Mouse (Mus musculus): ENCODE data around the gene Tchp. TPM values are rescaled to one million over a fixed set of nuclear protein-coding genes. Genes with fewer than 3 reads are reported as not detected.

The Tchp gene
- polyA plus RNA-seq (2016; fragmentation: Nextera tagmentation; extraction: Ambion mirVana): 18.8 and 21.7 TPM in 2 replicates

DNA sequence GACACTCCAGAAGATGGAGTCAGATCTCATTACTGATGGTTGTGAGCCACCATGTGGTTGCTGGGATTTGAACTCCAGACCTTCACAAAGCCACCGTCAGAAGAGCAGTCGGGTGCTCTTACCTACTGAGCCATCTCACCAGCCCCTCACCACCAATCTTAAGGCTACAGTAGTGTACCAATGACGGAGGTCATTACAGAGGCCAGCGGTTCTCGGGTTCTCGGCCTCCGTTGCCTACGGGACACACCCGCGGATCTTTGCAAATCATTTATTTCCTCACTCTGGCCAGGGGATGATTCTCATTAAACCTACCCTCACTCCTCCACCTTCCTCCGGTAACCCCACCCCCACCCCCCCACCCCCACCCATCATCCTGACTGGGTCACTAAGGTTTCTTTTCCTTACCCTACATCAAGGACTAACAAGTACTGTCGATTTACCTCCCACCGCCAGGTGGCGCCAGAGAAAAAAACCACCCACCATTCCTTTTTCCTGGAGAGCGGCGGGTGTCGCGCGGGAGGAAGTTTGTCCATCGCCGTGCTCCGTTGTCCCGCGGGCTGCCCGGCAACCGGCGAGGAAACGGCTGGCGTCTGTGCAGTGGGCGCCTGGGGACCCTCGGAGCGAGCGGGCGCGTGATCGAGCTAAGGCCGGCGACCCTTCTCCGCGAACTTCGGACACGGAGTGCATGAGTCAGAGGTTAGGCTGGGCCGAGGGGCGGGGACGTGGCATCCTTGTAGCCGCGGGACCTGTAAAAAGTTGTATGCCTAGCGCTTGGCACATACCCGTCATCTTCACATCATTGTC lies at the start of gene Tchp:
Tchp (plus strand) TSS at position 496 of the 804 bp plus-strand sequence.
- WGBS: 3% methylated on average over 49 of the region's 49 CpGs

DNA sequence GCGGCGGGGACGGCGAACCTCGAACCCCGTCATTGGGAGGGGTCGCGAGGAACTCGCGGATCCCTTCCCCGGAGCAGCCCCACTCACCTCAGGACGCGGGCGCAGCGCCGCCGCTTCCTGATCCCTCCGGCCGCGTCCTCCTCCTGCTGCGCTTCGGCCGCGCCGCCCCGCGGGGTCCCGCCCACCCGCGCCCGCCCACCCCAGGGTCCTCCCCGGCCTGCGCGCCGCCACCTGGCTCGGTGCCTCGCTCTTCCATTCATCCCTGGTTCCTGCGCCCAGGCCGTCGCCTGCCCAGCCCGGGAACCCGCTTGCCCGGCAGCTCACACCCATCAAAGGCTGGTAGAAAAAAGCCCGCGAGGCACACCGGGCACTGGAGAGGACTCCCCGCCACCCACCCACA lies 49.3 kb upstream of the Tchp start, which contains the start of gene Trpv4:
Trpv4 (minus strand) TSS at position 167 of the 400 bp plus-strand sequence.
- H3K4me1 ChIP-seq: peaks cover 4% of the 10 kb centered on the region; the same call in 1 of the 2 replicates
- peak within 1 kb of the TSS; percentile 88 for H3K4me2 ChIP-seq (replicated peaks)
- peaks cover 51% of the 10 kb centered on the region for H3K27me3 ChIP-seq
- WGBS: under 1% methylated on average over 35 of the region's 47 CpGs
- no peak for ATAC-seq (ENCODE audit: insufficient number of reproducible peaks, insufficient read depth, low FRiP score, low TSS enrichment)
- no peaks in the 10 kb centered on the region for H3K36me3 ChIP-seq
- peak within 1 kb of the TSS; percentile 50 for H3K4me3 ChIP-seq
- H3K9me3 ChIP-seq: no peaks in the 10 kb centered on the region
- no peak within 1 kb of the TSS for H3K27ac ChIP-seq
- peak within 1 kb of the TSS; percentile 58 for H3K9ac ChIP-seq

More for the DNA sequence above, at the start of gene Tchp:
- Histone ChIP-seq H3K36me3 (peaks cover 27% of the 10 kb centered on the region), H3K27me3 (no peaks in the 10 kb centered on the region), H3K27ac (no peak within 1 kb of the TSS), H3K4me3 (peak within 1 kb of the TSS; percentile 87), H3K4me1 (peaks cover 9% of the 10 kb centered on the region), H3K9me3 (no peaks in the 10 kb centered on the region), H3K4me2 (replicated peaks) (peak within 1 kb of the TSS; percentile 88), H3K9ac (peak within 1 kb of the TSS; percentile 80)
- peak; percentile 77 for ATAC-seq (ENCODE audit: insufficient number of reproducible peaks, insufficient read depth, low FRiP score, low TSS enrichment)

- Histone ChIP-seq H3K27me3 (peaks cover 41% of the 10 kb centered on the region), H3K9me3 (no peaks in the 10 kb centered on the region), H3K4me1 (peaks cover 16% of the 10 kb centered on the region), H3K27ac (no peak overlapping the region), H3K9ac (no peak overlapping the region), H3K36me3 (no peaks in the 10 kb centered on the region), H3K4me2 (replicated peaks) (no peak overlapping the region), H3K4me3 (no peak overlapping the region)
- 65% methylated on average over 6 of the region's 6 CpGs for WGBS
- no peak for ATAC-seq (ENCODE audit: insufficient number of reproducible peaks, insufficient read depth, low FRiP score, low TSS enrichment)
Measured at GRCm38 (mm10) chr5:114661029-114661428, 46.5 kb upstream of the Tchp start.

DNA sequence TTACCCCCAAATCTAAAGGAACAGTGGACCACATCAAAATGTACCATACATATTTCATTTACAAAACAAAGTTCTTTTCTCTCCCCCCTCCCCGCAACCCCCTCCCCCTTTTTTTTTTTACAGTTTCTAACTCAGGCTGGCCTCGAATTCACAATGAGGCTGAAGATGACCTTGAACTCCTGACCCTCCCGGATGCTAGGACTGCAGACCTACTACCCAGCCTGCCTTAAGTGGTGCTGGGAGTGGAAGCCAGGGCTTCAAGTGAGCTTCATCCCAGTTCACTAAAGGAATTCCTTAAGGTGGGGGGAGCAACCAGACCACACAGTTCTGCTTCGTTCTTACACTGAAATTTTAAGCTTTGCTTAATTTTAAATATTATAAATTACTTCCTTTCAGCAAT lies 43.4 kb upstream of the Tchp start:
- H3K4me2 ChIP-seq (replicated peaks): no peak overlapping the region
- H3K27ac ChIP-seq: no peak overlapping the region
- H3K36me3 ChIP-seq: no peaks in the 10 kb centered on the region
- H3K9ac ChIP-seq: no peak overlapping the region
- no peaks in the 10 kb centered on the region for H3K9me3 ChIP-seq
- H3K4me3 ChIP-seq: no peak overlapping the region
- ATAC-seq (ENCODE audit: insufficient number of reproducible peaks, insufficient read depth, low FRiP score, low TSS enrichment): no peak
- H3K4me1 ChIP-seq: peaks cover 15% of the 10 kb centered on the region
- H3K27me3 ChIP-seq: peaks cover 9% of the 10 kb centered on the region
- WGBS: 72% methylated on average over 4 of the region's 4 CpGs

DNA sequence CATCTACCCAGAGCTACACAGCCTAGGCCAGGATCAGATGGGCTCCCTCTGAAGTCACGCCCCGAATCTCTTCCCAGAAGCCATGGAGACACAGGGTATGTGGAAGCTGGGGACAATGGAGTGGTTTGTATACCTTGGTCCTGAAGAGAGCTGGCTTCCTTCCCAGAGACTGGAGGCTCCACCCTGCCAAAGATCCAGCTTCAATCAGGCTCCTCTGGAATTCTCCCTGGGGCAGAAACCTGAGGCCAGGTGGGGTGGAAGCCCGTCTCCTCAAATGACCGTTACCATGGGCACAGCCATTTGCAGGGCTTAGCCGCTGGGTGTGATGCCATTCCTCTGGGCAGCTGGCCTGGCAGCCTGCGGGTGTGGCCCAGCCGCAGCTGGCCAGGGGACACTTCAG lies 42.8 kb upstream of the Tchp start:
- no peak overlapping the region for H3K9ac ChIP-seq

DNA sequence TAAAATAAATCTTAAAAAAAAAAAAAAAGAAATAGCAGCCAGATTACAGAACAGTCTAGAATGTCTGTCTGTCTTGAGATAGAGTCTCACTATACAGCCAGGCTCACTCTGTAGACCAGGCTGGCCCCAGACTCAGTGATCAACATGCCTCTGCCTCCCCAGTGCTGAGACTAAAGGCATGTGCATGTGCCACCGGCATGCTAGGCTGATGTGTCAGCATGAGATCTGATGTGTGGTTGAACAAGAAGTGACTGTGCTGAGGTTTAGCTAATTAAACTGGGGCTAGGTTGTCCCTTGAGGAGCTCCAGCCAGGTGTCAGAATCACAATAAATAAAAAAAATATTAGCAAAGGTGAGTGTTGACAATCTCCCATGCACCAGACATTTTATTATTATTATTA lies 40.9 kb upstream of the Tchp start:
- H3K9ac ChIP-seq: no peak overlapping the region
- no peaks in the 10 kb centered on the region; the same call in 1 of the 2 replicates for H3K36me3 ChIP-seq
- H3K4me1 ChIP-seq: peaks cover 15% of the 10 kb centered on the region
- H3K27ac ChIP-seq: no peak overlapping the region
- WGBS: 58% methylated on average over 1 of the region's 1 CpGs
- ATAC-seq (ENCODE audit: insufficient number of reproducible peaks, insufficient read depth, low FRiP score, low TSS enrichment): no peak
- H3K4me2 ChIP-seq (replicated peaks): no peak overlapping the region
- no peaks in the 10 kb centered on the region for H3K9me3 ChIP-seq
- H3K27me3 ChIP-seq: no peaks in the 10 kb centered on the region
- H3K4me3 ChIP-seq: no peak overlapping the region

More for the DNA sequence above, 42.8 kb upstream of the Tchp start:
- Histone ChIP-seq H3K4me3 (no peak overlapping the region), H3K4me1 (peaks cover 15% of the 10 kb centered on the region), H3K9me3 (no peaks in the 10 kb centered on the region), H3K27me3 (peaks cover 5% of the 10 kb centered on the region; the same call in 1 of the 2 replicates), H3K36me3 (no peaks in the 10 kb centered on the region), H3K4me2 (replicated peaks) (no peak overlapping the region), H3K27ac (peak overlapping the region; percentile 12; the same call in 1 of the 2 replicates)
- 44% methylated on average over 7 of the region's 7 CpGs for WGBS
- ATAC-seq (ENCODE audit: insufficient number of reproducible peaks, insufficient read depth, low FRiP score, low TSS enrichment): peak; percentile 61

DNA sequence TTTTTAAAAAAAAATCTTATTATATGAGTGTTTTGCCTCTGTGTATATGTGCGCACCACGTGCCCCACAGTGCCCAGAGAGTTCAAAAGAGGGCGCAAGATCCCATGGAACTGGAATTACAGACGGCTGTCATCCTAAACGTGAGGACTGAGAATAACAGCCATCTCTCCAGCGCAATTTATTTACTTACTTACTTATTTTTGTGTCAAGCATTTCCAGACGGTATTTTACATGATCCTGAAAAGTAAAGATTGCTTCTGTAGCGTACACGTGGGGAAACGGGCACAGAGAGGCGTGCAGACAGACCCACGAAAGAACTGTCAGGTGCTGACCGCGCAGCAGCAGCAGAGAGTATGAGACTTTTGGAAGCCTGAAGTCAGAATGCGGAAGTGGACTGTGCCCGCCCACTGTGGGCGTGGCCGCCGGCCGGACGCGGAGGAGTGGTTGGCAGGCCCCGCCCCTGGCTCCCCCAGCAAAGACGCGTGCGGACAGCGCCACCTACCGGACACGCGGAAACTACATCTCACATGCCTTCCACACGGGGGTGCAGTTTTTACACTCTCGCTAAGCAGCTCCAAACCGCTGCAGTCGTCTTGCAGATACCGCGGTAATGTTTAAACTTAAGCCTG lies 40.2 kb upstream of the Tchp start:
- 3% methylated on average over 36 of the region's 36 CpGs for WGBS
- Histone ChIP-seq H3K9ac (no peak overlapping the region), H3K27ac (0 out of 2 replicates have a peak overlapping the region, but pooled peaks have one; percentile 17), H3K4me3 (peak overlapping the region; percentile 29), H3K27me3 (no peaks in the 10 kb centered on the region), H3K9me3 (no peaks in the 10 kb centered on the region), H3K4me2 (replicated peaks) (peak overlapping the region; percentile 48), H3K36me3 (no peaks in the 10 kb centered on the region; the same call in 1 of the 2 replicates), H3K4me1 (peaks cover 15% of the 10 kb centered on the region)
- ATAC-seq (ENCODE audit: insufficient number of reproducible peaks, insufficient read depth, low FRiP score, low TSS enrichment): peak; percentile 62; the same call in 1 of the 2 replicates

DNA sequence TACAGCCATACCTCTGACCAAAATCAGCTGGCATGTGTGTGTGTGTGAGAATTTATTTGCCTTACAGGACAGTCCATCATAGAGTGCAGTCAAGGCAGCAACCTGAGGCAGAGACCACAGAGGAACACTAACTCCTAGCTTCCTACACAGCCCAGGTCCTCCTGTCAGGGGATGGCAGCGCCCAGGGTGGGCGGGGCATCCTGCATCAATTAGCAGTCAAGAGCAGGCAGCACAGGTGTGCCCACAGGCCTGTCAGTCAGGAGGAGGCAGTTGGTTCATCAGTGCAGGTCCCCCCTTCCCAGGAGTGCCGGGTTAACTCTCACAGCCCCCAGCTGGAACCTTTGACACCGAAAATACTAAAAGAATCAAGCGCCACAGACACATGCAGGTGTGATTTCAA lies 38.5 kb upstream of the Tchp start:
- H3K9ac ChIP-seq: no peak overlapping the region

DNA sequence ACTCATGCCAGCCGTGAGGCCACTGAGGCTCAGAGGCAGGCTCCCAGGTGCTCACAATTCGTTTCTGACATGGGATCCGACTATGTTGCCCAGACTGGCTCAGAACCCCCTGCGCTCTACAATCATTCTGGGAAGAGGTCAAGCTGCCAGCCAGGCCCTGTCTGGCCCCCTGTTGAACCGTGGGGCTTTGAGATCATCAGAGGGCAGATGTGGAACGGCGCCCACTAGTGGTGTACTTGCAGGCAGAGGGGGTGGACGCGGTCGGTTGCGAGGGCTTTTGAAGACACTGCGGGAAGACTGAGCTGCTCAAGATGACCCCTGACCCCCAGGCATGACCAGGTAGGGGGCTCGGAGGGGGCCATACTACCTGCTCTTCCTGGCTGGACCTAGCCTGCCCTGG lies 34.4 kb upstream of the Tchp start:
- no peak overlapping the region for H3K4me3 ChIP-seq
- no peaks in the 10 kb centered on the region for H3K9me3 ChIP-seq
- H3K9ac ChIP-seq: no peak overlapping the region
- H3K4me2 ChIP-seq (replicated peaks): no peak overlapping the region
- no peak overlapping the region for H3K27ac ChIP-seq
- H3K36me3 ChIP-seq: peaks cover 11% of the 10 kb centered on the region
- 85% methylated on average over 13 of the region's 13 CpGs for WGBS
- H3K4me1 ChIP-seq: no peaks in the 10 kb centered on the region
- H3K27me3 ChIP-seq: no peaks in the 10 kb centered on the region
- no peak for ATAC-seq (ENCODE audit: insufficient number of reproducible peaks, insufficient read depth, low FRiP score, low TSS enrichment)

More for the DNA sequence above, 38.5 kb upstream of the Tchp start:
- Histone ChIP-seq H3K27me3 (no peaks in the 10 kb centered on the region), H3K4me2 (replicated peaks) (no peak overlapping the region), H3K4me1 (peaks cover 15% of the 10 kb centered on the region), H3K9me3 (no peaks in the 10 kb centered on the region), H3K27ac (no peak overlapping the region), H3K4me3 (no peak overlapping the region), H3K36me3 (peaks cover 8% of the 10 kb centered on the region)
- 91% methylated on average over 5 of the region's 5 CpGs for WGBS
- ATAC-seq (ENCODE audit: insufficient number of reproducible peaks, insufficient read depth, low FRiP score, low TSS enrichment): no peak

DNA sequence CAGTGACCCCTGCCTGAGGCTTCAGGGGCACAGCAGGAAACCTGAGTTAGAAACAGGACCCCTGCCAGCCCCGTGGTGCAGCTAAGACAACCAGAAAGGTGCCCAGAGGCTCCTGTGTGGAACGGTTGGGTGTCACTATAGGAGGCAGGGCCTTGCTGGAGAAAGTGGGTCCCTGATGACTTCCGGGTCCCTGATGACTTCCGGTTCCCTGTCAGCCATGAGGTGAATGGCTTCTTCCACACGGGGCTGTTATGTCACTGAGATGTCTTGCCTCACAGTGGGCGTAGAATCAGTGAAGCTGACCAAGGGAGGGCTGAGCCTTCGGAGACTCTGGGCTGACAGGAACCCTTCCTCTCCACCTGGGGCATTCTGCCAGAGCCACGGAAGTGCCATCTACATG lies 33.0 kb upstream of the Tchp start:
- no peak overlapping the region for H3K9ac ChIP-seq
- H3K4me1 ChIP-seq: no peaks in the 10 kb centered on the region
- 82% methylated on average over 8 of the region's 8 CpGs for WGBS
- ATAC-seq (ENCODE audit: insufficient number of reproducible peaks, insufficient read depth, low FRiP score, low TSS enrichment): no peak
- no peaks in the 10 kb centered on the region for H3K27me3 ChIP-seq
- no peak overlapping the region for H3K27ac ChIP-seq
- no peak overlapping the region for H3K4me2 ChIP-seq (replicated peaks)
- peaks cover 11% of the 10 kb centered on the region for H3K36me3 ChIP-seq
- no peak overlapping the region for H3K4me3 ChIP-seq
- H3K9me3 ChIP-seq: no peaks in the 10 kb centered on the region

- no peak overlapping the region for H3K4me3 ChIP-seq
- no peaks in the 10 kb centered on the region for H3K9me3 ChIP-seq
- no peak for ATAC-seq (ENCODE audit: insufficient number of reproducible peaks, insufficient read depth, low FRiP score, low TSS enrichment)
- H3K9ac ChIP-seq: peak overlapping the region; percentile 20; the same call in 1 of the 2 replicates
- H3K36me3 ChIP-seq: peaks cover 4% of the 10 kb centered on the region
- H3K27me3 ChIP-seq: no peaks in the 10 kb centered on the region
- H3K4me2 ChIP-seq (replicated peaks): no peak overlapping the region
- no peak overlapping the region for H3K27ac ChIP-seq
- WGBS: 64% methylated on average over 17 of the region's 17 CpGs
- H3K4me1 ChIP-seq: peaks cover 11% of the 10 kb centered on the region; the same call in 1 of the 2 replicates
Measured at GRCm38 (mm10) chr5:114679841-114680591, 27.5 kb upstream of the Tchp start.

All from embryonic facial prominence, embryonic 12.5 days (tissue).